Mouse (Mus musculus): Measurements from ENCODE around the gene Dis3. TPM values are rescaled to one million over a fixed set of nuclear protein-coding genes. Genes with fewer than 3 reads are reported as not detected.

The Dis3 gene
- 27.2 and 31.9 TPM in 2 replicates for polyA plus RNA-seq (2015; fragmentation: Nextera tagmentation; extraction: Ambion mirVana)

DNA sequence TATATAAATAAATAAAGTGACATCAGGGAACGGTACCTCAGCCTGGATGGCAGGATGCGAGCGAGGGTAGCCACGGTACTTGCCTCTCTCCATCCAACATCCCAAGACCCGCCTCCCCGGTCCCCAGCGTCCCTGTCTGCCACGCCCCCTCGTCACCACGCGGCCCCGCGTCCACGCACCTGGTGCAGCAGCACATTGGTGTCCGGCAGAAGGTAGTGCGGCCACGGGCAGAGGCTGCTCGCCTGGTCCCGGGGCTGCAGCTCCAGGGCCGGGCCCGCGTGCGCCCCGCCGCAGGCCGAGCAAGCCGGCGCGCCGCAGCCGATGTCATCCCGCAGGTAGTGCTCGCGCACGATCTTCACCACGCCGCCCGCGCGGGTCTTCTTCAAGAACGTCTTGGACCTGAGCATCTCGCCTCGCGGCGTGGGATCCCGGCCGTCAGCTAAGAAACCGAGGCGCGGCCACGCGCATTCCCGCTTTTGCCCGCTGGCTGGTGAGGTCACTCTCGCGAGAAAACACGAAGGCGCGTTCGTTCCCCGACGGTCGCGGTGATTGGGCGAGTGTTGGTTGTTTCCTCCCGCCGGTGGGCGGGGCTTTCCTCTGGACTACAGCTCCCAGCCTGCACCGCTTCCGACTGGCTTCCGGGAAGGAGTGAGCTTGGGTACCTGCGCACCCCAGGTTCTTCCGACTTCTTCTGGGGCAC lies at the start of gene Dis3, which contains the start of gene Pibf1:
Dis3 (minus strand) TSS at position 504 of the 700 bp plus-strand sequence.
Pibf1 (plus strand) TSS at position 158 of the 700 bp plus-strand sequence.
- peak; percentile 100 for ATAC-seq
- H3K4me2 ChIP-seq (replicated peaks), result peak within 1 kb of the TSS; percentile 57
- H3K9me3 ChIP-seq, result no peaks in the 10 kb centered on the region
- peak within 1 kb of the TSS; percentile 94 for H3K9ac ChIP-seq
- H3K36me3 ChIP-seq, result 0 out of 2 replicates have a peak, but pooled peaks cover 4% of the 10 kb centered on the region
- under 1% methylated on average over 73 of the region's 73 CpGs for WGBS
- no peaks in the 10 kb centered on the region for H3K27me3 ChIP-seq (replicated peaks)
- 0 out of 2 replicates have a peak, but pooled peaks cover 3% of the 10 kb centered on the region for H3K4me1 ChIP-seq (replicated peaks)
- H3K4me3 ChIP-seq (replicated peaks), result peak within 1 kb of the TSS; percentile 99
- peak within 1 kb of the TSS; percentile 75 for H3K27ac ChIP-seq

DNA sequence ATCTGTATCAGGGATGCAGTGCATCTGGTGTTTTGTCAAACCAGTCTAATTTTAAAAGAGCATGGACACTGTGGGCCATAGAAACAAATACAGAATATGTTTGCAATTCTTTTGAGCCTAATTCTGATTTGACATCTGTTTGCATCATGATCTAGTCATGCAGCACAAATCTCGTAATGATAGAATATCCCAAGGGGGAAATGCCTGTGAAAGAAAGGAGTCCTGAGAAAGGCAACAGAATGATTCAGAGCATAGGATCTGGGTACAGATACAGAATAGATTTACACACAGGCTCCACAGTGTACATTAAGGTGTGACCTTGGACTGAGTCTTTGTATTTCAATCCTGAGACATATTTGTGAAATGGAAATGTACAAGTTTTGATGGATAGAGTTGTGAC lies 47.3 kb upstream of the Dis3 start:
- Histone ChIP-seq H3K9ac (no peak overlapping the region), H3K9me3 (no peaks in the 10 kb centered on the region), H3K4me2 (replicated peaks) (no peak overlapping the region), H3K4me3 (replicated peaks) (no peak overlapping the region), H3K27me3 (replicated peaks) (no peaks in the 10 kb centered on the region), H3K36me3 (no peaks in the 10 kb centered on the region), H3K4me1 (replicated peaks) (no peaks in the 10 kb centered on the region), H3K27ac (no peak overlapping the region)
- WGBS, result 83% methylated on average over 1 of the region's 1 CpGs
- ATAC-seq, result no peak

DNA sequence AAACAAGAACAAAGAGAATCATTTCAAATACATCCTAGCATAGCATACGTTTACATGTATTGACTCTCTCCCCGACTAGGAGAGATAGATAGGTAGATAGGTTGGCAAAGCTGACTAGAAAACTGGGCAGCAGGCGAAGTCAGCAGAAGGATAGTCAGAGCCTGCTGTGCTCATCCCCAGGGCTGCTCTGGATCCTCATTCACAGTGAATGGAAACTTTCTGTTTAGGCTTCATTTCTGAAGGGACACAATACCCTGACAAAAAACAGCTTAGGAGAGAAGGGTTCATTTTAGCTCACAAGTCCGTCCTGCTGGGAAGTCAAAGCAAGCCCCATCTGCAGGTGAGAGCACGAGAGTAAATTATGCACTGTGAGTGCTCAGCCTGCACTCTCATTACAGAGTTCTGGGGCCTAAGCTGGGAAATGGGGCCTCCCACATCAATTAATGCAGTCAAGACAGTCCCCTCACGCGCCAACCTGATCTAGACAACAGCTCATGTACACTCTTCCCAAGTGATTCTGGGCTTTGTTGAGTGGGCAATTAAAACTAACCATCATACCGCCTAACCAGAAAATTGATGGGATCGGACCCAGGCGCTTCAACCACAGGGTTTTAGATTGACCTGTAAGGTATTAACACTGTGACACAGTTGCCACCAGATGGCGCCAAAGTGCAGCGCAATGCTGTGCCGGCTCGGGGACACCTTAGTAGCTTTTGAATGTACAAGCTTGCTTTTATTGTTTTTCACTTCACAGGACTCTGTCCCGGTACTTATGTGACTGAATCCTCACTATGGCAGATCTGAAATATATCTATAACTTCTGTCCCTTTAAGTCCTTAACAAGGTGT lies 42.4 kb upstream of the Dis3 start:
- Histone ChIP-seq H3K4me3 (replicated peaks) (no peak overlapping the region), H3K9ac (no peak overlapping the region), H3K4me2 (replicated peaks) (no peak overlapping the region), H3K4me1 (replicated peaks) (no peaks in the 10 kb centered on the region), H3K27ac (no peak overlapping the region; the same call in 1 of the 2 replicates), H3K27me3 (replicated peaks) (no peaks in the 10 kb centered on the region), H3K9me3 (no peaks in the 10 kb centered on the region), H3K36me3 (no peaks in the 10 kb centered on the region)
- 21% methylated on average over 15 of the region's 15 CpGs for WGBS
- peak; percentile 91 for ATAC-seq

DNA sequence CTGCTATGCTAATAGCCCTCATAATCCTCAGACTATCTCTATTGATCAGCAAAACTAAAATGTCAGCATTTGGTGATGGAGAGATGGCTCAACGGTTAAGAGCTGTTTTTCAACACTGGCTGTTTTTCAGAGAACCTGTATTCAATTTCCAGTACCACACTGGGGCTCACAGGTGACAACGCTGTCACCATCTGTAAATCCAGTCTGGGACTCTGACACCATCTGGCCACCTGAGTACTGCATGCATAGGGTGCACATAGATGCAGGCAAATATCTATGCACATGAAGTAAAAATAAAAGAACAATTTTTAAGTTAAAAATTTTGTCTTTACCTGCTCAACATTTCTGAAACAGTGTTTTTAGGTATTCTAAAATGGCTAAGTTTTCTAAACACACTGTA lies 40.5 kb upstream of the Dis3 start:
- Histone ChIP-seq H3K27me3 (replicated peaks) (no peaks in the 10 kb centered on the region), H3K9me3 (no peaks in the 10 kb centered on the region), H3K4me1 (replicated peaks) (no peaks in the 10 kb centered on the region), H3K36me3 (no peaks in the 10 kb centered on the region), H3K9ac (no peak overlapping the region), H3K4me2 (replicated peaks) (no peak overlapping the region), H3K27ac (no peak overlapping the region), H3K4me3 (replicated peaks) (no peak overlapping the region)
- ATAC-seq, result no peak
- 95% methylated on average over 2 of the region's 2 CpGs for WGBS

DNA sequence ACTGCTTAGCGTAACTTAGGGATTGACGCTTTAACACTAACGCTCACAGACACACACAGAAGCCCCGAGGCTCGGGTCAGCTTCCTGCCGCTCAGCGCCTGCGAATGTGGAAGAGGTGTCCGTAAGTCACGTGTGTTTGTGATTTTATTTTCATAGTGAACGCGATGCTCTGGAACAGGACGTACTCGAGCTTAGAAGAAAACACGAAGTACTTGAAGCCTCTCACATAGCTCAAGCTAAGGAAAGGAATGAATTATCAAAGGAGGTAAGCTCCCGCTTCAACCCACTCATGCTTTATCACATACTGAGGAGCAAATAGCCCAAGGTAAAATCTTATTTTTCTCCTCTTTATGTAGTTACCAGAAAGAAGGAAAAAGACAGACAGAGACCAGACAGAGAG lies 36.7 kb upstream of the Dis3 start:
- no peaks in the 10 kb centered on the region for H3K27me3 ChIP-seq (replicated peaks)
- H3K4me2 ChIP-seq (replicated peaks), result no peak overlapping the region
- WGBS, result 90% methylated on average over 16 of the region's 16 CpGs
- no peak overlapping the region for H3K4me3 ChIP-seq (replicated peaks)
- no peak for ATAC-seq
- no peak overlapping the region for H3K27ac ChIP-seq
- no peaks in the 10 kb centered on the region for H3K4me1 ChIP-seq (replicated peaks)
- H3K9ac ChIP-seq, result no peak overlapping the region
- H3K36me3 ChIP-seq, result no peaks in the 10 kb centered on the region
- H3K9me3 ChIP-seq, result no peaks in the 10 kb centered on the region

DNA sequence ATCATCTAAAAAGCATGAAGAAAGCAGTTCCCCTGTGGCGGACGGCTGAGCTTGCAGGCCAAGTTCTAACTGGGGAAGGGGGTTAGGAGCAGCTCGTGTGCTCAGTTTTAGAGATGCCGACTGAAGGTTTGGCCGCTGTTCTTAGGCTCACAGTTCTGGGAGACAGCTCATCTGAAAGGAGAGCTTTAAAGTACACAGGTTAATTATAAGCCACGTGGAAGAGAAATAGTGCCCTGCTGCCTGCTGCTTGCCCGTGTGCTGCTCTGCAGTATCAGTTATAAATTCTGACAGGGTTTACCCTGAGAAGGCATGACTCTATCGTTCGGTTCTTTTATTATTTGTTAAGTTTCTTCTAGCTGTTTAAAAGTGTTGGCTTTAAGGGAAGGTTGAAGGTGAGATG lies 36.2 kb upstream of the Dis3 start:
- no peaks in the 10 kb centered on the region for H3K4me1 ChIP-seq (replicated peaks)
- ATAC-seq, result peak; percentile 66
- no peak overlapping the region for H3K9ac ChIP-seq
- no peaks in the 10 kb centered on the region for H3K36me3 ChIP-seq
- no peak overlapping the region for H3K27ac ChIP-seq
- H3K9me3 ChIP-seq, result no peaks in the 10 kb centered on the region
- H3K27me3 ChIP-seq (replicated peaks), result no peaks in the 10 kb centered on the region
- H3K4me2 ChIP-seq (replicated peaks), result no peak overlapping the region
- no peak overlapping the region for H3K4me3 ChIP-seq (replicated peaks)
- 69% methylated on average over 9 of the region's 9 CpGs for WGBS

DNA sequence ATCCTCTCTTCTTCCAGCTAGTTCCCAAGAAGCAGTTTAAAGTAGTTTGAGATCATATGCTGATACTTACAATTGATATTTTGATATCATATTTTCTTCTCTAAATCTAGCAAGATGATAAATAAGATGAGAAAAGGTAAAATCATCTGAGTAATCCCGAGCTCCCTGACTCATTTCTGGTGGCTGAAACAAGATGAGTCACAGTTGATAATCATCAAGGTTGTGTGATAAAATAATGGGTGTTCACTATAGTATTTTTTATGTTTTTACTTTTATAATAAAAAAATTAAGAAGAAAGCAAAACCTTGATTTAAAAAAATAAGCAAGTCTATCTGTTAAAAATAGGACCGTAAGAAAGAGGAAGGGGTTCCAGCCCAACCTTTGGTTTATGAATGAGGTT lies 34.5 kb upstream of the Dis3 start:
- Histone ChIP-seq H3K27ac (no peak overlapping the region), H3K4me3 (replicated peaks) (no peak overlapping the region), H3K4me2 (replicated peaks) (no peak overlapping the region), H3K4me1 (replicated peaks) (no peaks in the 10 kb centered on the region), H3K9ac (no peak overlapping the region), H3K9me3 (no peaks in the 10 kb centered on the region), H3K36me3 (0 out of 2 replicates have a peak, but pooled peaks cover 3% of the 10 kb centered on the region), H3K27me3 (replicated peaks) (no peaks in the 10 kb centered on the region)
- WGBS, result 89% methylated on average over 2 of the region's 2 CpGs
- ATAC-seq, result no peak

DNA sequence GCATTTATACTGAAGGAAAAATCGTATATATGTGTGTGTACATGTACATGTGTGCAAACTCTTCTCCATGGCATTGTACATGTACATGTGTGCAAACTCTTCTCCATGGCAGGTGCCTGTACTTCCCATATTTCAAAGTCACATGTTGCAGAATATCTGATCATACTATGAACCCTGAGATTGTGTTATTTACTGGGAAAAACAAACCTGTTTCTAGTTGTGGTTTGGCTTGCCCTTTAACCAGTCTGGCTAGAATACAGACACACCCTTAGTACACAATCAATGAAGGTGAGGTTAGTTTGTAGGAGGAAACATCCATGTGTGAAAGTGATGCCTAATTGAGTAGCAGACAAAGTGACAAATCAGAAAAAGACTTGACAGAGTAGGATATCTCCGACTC lies 29.5 kb upstream of the Dis3 start:
- WGBS, result 83% methylated on average over 2 of the region's 2 CpGs
- 0 out of 2 replicates have a peak, but pooled peaks cover 3% of the 10 kb centered on the region for H3K36me3 ChIP-seq
- H3K27ac ChIP-seq, result no peak overlapping the region
- H3K9ac ChIP-seq, result no peak overlapping the region
- H3K4me3 ChIP-seq (replicated peaks), result no peak overlapping the region
- ATAC-seq, result peak; percentile 84
- H3K9me3 ChIP-seq, result no peaks in the 10 kb centered on the region
- H3K27me3 ChIP-seq (replicated peaks), result no peaks in the 10 kb centered on the region
- no peaks in the 10 kb centered on the region for H3K4me1 ChIP-seq (replicated peaks)
- no peak overlapping the region for H3K4me2 ChIP-seq (replicated peaks)

DNA sequence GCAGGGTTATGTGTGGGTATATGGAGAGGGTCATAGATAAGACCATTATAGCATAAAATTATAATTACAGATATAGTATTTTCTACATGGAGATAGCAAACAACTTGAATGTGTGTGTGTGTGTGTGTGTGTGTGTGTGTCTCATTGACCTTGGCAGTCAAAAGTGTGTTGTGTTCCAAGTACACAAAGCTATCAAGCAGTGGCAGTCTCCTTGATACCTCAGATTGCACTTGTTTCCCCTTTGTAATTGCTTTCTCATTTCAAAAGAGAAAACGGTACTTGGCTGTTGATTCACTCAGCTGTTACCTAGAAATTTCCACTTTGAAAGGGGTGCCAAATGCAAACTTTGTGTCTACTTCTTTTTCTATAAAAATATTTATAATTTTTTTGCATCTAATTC lies 27.9 kb upstream of the Dis3 start:
- WGBS, result 75% methylated on average over 1 of the region's 1 CpGs
- H3K4me2 ChIP-seq (replicated peaks), result no peak overlapping the region
- H3K36me3 ChIP-seq, result 0 out of 2 replicates have a peak, but pooled peaks cover 3% of the 10 kb centered on the region
- H3K27me3 ChIP-seq (replicated peaks), result no peaks in the 10 kb centered on the region
- no peaks in the 10 kb centered on the region for H3K9me3 ChIP-seq
- ATAC-seq, result no peak
- H3K4me3 ChIP-seq (replicated peaks), result no peak overlapping the region
- no peak overlapping the region for H3K9ac ChIP-seq
- H3K4me1 ChIP-seq (replicated peaks), result no peaks in the 10 kb centered on the region
- no peak overlapping the region for H3K27ac ChIP-seq

DNA sequence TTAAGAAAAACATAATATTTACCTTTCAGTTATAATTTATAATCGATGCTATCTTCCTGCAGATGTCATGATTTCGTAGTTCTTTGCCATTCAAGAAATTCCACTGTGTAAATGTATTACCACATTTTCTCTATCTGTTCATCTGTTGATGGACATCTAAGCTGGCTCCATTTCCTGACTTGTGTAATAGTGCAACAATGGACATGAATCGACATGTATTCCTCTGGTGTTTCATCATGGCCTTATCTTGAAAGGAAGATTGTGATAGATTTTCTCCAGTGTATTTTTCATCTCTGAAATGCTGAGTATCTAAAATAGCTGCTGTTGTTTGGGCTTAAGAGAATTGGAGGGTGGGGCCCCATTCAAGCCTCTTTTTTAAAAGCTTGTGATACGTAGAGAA lies 27.1 kb upstream of the Dis3 start:
- Histone ChIP-seq H3K4me3 (replicated peaks) (no peak overlapping the region), H3K4me2 (replicated peaks) (no peak overlapping the region), H3K9me3 (no peaks in the 10 kb centered on the region), H3K36me3 (0 out of 2 replicates have a peak, but pooled peaks cover 3% of the 10 kb centered on the region), H3K4me1 (replicated peaks) (no peaks in the 10 kb centered on the region), H3K27ac (no peak overlapping the region), H3K9ac (no peak overlapping the region), H3K27me3 (replicated peaks) (no peaks in the 10 kb centered on the region)
- no peak for ATAC-seq
- WGBS, result 78% methylated on average over 4 of the region's 4 CpGs

DNA sequence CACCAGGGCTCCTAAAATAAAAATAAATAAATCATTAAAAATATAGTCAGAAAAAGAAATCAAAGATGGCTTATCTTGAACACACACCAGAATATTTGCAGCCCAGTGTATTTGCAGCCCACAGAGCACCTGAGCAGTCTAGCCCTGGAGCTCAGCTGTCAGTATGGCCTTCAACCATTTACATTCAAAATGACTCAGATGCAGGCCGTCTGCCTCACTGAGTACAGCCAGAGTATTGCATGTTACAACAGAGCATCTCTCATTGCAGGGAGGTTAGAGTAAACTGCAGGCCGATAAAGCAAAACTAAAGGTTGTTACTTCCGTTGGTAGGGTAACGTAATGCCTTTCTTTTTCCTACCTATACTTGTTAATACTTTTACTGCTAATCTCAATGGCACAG lies 24.5 kb upstream of the Dis3 start:
- ATAC-seq, result no peak
- Histone ChIP-seq H3K4me1 (replicated peaks) (no peaks in the 10 kb centered on the region), H3K4me3 (replicated peaks) (no peak overlapping the region)

DNA sequence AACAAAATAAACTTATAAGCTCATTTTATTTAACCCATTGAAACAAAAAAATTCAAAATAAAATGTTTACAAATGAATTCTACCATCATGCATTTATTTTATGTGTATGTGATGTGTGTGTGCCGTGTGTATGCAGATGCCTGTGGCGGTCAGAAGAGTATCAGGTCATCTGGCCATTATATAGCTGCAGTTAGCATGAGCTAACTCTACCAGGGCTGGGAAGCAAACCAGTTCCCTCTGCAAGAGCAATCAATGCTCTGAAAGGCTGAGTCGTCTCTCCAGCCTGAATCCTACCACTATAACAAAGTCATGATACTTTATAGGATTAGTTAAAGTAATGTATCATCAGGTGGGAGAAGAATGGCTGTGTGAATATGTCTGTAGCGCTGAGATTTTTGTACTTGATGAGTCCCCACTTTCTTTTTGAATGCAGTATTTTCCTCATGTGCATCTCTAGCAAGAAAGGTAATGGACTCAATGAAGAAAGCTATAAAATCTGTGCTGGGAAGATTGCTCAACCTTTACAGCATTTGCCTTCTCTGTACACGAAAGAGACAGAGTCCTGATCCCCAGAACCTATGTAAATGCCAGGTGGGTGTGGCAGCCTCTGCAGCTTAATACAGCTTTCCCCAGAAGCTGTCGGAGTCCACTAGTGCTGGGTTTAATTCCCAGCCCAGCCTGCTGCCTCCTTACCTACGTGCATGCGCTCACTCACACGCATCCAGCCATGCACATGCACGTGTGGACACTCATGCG lies 22.2 kb upstream of the Dis3 start:
- WGBS, result 76% methylated on average over 11 of the region's 11 CpGs
- H3K27ac ChIP-seq, result 0 out of 2 replicates have a peak overlapping the region, but pooled peaks have one; percentile 27

More for the DNA sequence above, 24.5 kb upstream of the Dis3 start:
- Histone ChIP-seq H3K4me2 (replicated peaks) (no peak overlapping the region), H3K27me3 (replicated peaks) (no peaks in the 10 kb centered on the region), H3K36me3 (no peaks in the 10 kb centered on the region), H3K27ac (no peak overlapping the region), H3K9ac (no peak overlapping the region), H3K9me3 (no peaks in the 10 kb centered on the region)
- 93% methylated on average over 4 of the region's 4 CpGs for WGBS

More for the DNA sequence above, 22.2 kb upstream of the Dis3 start:
- Histone ChIP-seq H3K9me3 (no peaks in the 10 kb centered on the region), H3K27me3 (replicated peaks) (no peaks in the 10 kb centered on the region), H3K4me2 (replicated peaks) (no peak overlapping the region), H3K36me3 (no peaks in the 10 kb centered on the region), H3K4me1 (replicated peaks) (no peaks in the 10 kb centered on the region), H3K4me3 (replicated peaks) (no peak overlapping the region), H3K9ac (no peak overlapping the region)
- ATAC-seq, result peak; percentile 93

Data from intestine, embryonic 15.5 days (tissue).